Mouse (Mus musculus) small intestine, adult 2 months (tissue): ENCODE measurements around the gene Pde4b. TPM values are rescaled to one million over a fixed set of nuclear protein-coding genes. Genes with fewer than 3 reads are reported as not detected.

Experiments used
- H3K27ac ChIP-seq: fragments of 200-500 bp; 2 replicates; pipeline ENCODE4 v1.5.1; 2012; ENCODE audit warnings: low read depth, low read length, control low read depth, inconsistent platforms; ENCODE audit not compliant: insufficient read depth
- H3K27me3 ChIP-seq: fragments of 200-500 bp; 2 replicates; pipeline ENCODE4 v1.6.1; 2012; ENCODE audit warnings: mild to moderate bottlenecking, moderate library complexity, low read length, inconsistent platforms; ENCODE audit not compliant: control insufficient read depth, insufficient read depth
- H3K36me3 ChIP-seq: fragments of 200-500 bp; 2 replicates; pipeline ENCODE4 v1.6.1; 2012; ENCODE audit warnings: mild to moderate bottlenecking, low read length, control low read depth, inconsistent platforms; ENCODE audit not compliant: control insufficient read depth, insufficient read depth
- H3K4me1 ChIP-seq: fragments of 200-500 bp; 2 replicates; pipeline ENCODE4 v1.6.1; 2012; ENCODE audit warnings: low read length, inconsistent platforms, mixed read lengths; ENCODE audit not compliant: control insufficient read depth, insufficient read depth, insufficient read length
- H3K4me3 ChIP-seq: fragments of 200-500 bp; 2 replicates; pipeline ENCODE4 v1.5.1; 2012; ENCODE audit warnings: low read depth, mild to moderate bottlenecking, control low read depth, inconsistent platforms, low read length, moderate library complexity
- CTCF ChIP-seq: fragments of 200-500 bp; IDR thresholded peaks from 2 replicates; pipeline ENCODE4 v1.5.1; 2012; ENCODE audit warnings: low read depth, mild to moderate bottlenecking, control low read depth, inconsistent platforms, low read length, moderate library complexity, mixed read lengths; ENCODE audit not compliant: insufficient replicate concordance, insufficient read length; ENCODE audit errors: extremely low read depth
- POLR2A ChIP-seq: fragments of 200-500 bp; IDR thresholded peaks from 2 replicates; pipeline ENCODE4 v1.6.1; 2012; ENCODE audit warnings: low read depth, mild to moderate bottlenecking, control low read depth, inconsistent platforms, low read length, moderate library complexity
- WGBS: fragments of 180-500 bp; shearing (Covaris S2); methylation state at CpG from one replicate; pipeline ENCODE4 v1.1.7; 2018; 5-methylcytosine and 5-hydroxymethylcytosine counted together
- polyA plus RNA-seq: library from polyadenylated mRNA; depleted of rRNA; stranded (reverse); fragments of >200 nt; gene quantifications from 2 replicates; pipeline ENCODE4 v1.2.3, GENCODE M21; 2012

The Pde4b gene
- polyA plus RNA-seq, 1 experiment: 2.5 TPM

DNA sequence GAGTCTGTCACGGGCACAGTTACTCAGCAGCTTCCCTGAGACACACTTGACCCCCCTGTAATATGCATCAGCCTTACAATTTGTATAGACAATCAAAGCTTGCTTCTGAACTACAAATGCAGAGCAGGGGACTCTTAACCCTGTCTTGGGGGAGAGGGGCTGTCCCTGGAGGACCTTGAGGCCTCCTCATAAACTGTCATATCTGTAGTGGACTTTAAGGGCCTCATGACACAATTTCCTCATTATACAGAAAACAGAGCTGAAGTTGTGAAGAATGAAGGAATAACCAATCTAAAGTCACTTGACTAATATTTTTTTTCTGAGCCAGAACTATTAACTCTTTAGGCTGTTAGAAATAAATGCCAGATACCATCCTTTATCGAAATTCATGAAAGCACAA lies 505.2 kb downstream of the Pde4b start:
- Histone ChIP-seq H3K4me1 (peaks cover 2% of the 10 kb centered on the region; the same call in 1 of the 2 replicates), H3K36me3 (peaks cover 17% of the 10 kb centered on the region), H3K27me3 (no peaks in the 10 kb centered on the region), H3K4me3 (no peak overlapping the region), H3K27ac (no peak overlapping the region)
- WGBS: 87% methylated on average over 2 of the region's 2 CpGs
- no peak for TF ChIP-seq POLR2A
- no peak for TF ChIP-seq CTCF

DNA sequence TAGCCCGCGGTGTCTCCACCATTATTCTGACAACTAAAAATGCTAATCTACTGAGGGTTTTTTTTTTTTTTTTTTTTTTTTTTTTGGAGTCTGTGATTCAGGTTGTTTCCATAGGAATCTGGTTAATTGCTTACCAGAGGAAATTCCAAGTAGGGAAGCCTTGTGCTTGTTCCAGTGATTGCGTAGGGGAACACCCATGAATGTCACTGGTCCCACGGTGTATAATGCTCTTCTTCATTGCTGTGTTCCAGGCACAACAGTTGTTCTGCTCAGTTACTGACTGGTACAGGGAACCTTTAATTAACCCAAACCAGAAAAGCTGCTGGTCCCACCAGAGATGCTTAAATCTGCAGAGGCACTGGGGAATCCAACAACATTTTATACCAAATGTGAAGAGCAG lies 506.3 kb downstream of the Pde4b start:
- Histone ChIP-seq H3K4me1 (no peaks in the 10 kb centered on the region), H3K27me3 (no peaks in the 10 kb centered on the region), H3K36me3 (peaks cover 22% of the 10 kb centered on the region), H3K4me3 (no peak overlapping the region), H3K27ac (no peak overlapping the region)
- 72% methylated on average over 4 of the region's 4 CpGs for WGBS
- TF ChIP-seq POLR2A (no peak), CTCF (no peak)

DNA sequence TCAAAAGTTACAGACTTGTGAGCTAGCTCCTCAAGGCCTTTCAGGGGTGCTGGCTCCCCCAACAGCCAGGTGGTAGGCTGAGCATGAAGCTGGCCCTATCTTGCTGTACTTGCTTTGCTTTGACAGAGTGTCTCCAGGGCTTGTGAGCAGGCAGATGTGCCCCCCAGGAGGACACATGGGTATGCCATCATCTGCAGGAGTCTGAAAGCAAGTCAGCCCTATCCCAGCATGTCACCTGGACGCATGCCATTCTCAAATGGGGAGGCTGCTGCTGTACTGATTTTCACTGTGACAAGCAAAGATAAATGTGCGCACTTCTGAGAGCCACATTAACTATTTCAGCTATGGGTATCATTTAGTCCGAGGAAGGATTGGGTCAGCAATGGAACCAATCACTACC lies 507.2 kb downstream of the Pde4b start:
- 90% methylated on average over 3 of the region's 3 CpGs for WGBS
- Histone ChIP-seq H3K36me3 (peaks cover 30% of the 10 kb centered on the region), H3K4me1 (no peaks in the 10 kb centered on the region), H3K4me3 (no peak overlapping the region), H3K27me3 (no peaks in the 10 kb centered on the region), H3K27ac (no peak overlapping the region)
- TF ChIP-seq CTCF (no peak), POLR2A (no peak)

DNA sequence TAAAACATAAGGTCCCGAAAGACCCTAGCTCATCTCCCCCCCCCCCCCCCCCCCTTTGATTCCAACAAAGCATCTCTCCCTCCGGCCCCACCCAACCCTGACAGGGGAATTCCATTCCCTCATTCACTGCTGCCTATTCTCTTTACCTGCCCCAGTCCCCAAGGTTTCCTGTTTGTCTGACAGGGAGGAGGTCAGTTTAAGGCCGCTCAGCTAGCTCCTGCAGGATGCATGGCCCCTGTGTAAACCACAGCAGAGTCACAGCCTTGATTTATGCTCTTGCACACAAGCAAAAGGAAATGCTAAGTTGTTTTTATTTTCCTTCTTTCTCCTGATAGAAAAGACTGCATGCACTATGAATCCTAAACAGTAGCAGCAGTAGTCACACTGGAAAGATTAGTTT lies 516.6 kb downstream of the Pde4b start:
- Histone ChIP-seq H3K4me3 (no peak overlapping the region), H3K4me1 (peaks cover 2% of the 10 kb centered on the region; the same call in 1 of the 2 replicates), H3K27ac (no peak overlapping the region), H3K36me3 (peaks cover 30% of the 10 kb centered on the region), H3K27me3 (no peaks in the 10 kb centered on the region)
- TF ChIP-seq CTCF (no peak), POLR2A (no peak)
- WGBS: 60% methylated on average over 3 of the region's 3 CpGs

DNA sequence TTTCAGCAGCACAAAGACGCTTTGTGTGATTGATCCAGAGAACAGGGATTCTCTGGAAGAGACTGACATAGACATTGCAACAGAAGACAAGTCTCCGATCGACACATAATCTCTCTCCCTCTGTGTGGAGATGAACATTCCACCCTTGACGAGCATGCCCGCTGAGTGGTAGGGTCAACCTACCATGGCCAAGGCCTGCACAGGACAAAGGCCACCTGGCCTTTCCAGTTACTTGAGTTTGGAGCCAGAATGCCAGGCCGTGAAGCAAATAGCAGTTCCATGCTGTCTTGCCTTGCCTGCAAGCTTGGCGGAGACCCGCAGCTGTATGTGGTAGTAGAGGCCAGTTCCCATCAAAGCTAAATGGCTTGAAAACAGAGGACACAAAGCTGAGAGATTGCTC lies 517.9 kb downstream of the Pde4b start:
- no peak for TF ChIP-seq POLR2A
- no peak for TF ChIP-seq CTCF
- WGBS: 95% methylated on average over 8 of the region's 8 CpGs
- H3K27ac ChIP-seq: no peak overlapping the region; the same call in 1 of the 2 replicates

DNA sequence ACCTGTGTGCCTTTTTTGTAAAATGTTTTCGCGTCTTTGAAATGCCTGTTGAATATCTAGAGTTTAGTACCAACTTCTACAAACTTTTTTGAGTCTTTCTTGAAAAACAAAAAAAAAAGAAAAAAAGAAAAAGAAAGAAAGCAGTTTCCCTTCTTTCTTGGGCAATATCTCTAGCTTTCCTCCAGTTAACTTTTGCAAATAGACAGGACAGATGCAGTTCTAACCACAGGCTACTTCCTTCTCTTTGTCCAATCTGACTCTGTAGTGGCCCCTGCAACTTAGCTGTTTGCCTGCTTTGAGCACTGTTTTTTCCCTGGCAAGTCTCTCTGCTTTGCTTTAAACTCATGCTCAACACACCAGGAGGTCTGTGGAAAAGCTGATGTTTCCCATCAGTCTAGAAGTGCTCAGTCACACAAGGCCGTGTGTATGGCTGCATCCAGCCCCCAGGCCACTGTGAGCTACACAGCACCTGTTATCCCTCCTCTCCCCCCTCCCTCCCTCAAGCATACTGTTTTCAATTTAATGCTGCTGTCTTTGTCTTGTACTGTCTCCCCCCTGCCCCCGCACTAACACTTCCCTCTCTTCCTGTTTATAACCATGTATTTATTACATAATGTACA lies 518.5 kb downstream of the Pde4b start:
- peaks cover 19% of the 10 kb centered on the region for H3K36me3 ChIP-seq
- WGBS: 81% methylated on average over 4 of the region's 4 CpGs
- TF ChIP-seq POLR2A: no peak
- TF ChIP-seq CTCF: no peak
- peaks cover 2% of the 10 kb centered on the region; the same call in 1 of the 2 replicates for H3K4me1 ChIP-seq
- H3K27ac ChIP-seq: no peak overlapping the region
- H3K4me3 ChIP-seq: no peak overlapping the region
- H3K27me3 ChIP-seq: no peaks in the 10 kb centered on the region

More for the DNA sequence above, 517.9 kb downstream of the Pde4b start:
- Histone ChIP-seq H3K4me1 (peaks cover 2% of the 10 kb centered on the region; the same call in 1 of the 2 replicates), H3K27me3 (no peaks in the 10 kb centered on the region), H3K36me3 (peaks cover 19% of the 10 kb centered on the region), H3K4me3 (no peak overlapping the region)

DNA sequence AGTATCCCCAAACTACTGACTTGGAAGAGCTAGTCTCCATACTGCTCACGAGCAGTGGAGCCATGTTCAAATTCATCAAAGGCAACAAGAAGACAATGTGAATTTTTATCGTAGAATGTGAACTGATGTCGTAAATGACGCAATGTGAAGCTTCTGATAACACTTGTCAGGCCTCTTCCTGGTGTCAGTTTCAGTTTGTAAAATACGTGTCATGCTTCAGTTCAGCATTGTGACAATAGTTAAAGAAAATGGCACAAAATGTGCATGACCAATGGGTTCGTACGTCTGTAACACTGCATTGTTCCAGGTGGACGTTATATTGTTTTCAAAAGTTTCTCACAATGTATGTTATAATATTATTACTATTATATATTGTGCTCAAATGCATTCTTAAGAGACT lies 519.5 kb downstream of the Pde4b start:
- Histone ChIP-seq H3K27me3 (no peaks in the 10 kb centered on the region), H3K4me1 (peaks cover 2% of the 10 kb centered on the region; the same call in 1 of the 2 replicates), H3K27ac (no peak overlapping the region), H3K4me3 (no peak overlapping the region), H3K36me3 (peaks cover 15% of the 10 kb centered on the region)
- WGBS: 65% methylated on average over 8 of the region's 8 CpGs
- TF ChIP-seq POLR2A: no peak
- no peak for TF ChIP-seq CTCF
